9 mouse cellular contexts compared by ENCODE assay signal in genomic region chr4:82691126-82692008, GRCm38 (mm10). TPM values are rescaled to one million over a fixed set of nuclear protein-coding genes. Genes with fewer than 3 reads are reported as not detected.
DNase-seq lines count a peak whose midpoint lies in the region; ATAC-seq lines count a peak whose summit lies in the region.
"Had no signal": no experiment of that assay in that cellular context is flagged by ENCODE, and none has a peak within 500 bp of the region (broad histone marks: within the 10 kb centered on the region; RNA-seq: fewer than 3 reads in every experiment).

No protein-coding gene starts in this region.

- H3K4me1 ChIP-seq in midbrain, embryonic 12.5 days = peaks cover 25% of the 10 kb centered on the region
- H3K4me1 ChIP-seq in midbrain, embryonic 10.5 days = peaks cover 13% of the 10 kb centered on the region
- H3K4me1 ChIP-seq in forebrain, embryonic 16.5 days (replicated peaks; ENCODE audit: control insufficient read depth, insufficient read depth, low read length) = peaks cover 30% of the 10 kb centered on the region
- H3K4me1 ChIP-seq in midbrain, embryonic 16.5 days (ENCODE audit: control insufficient read depth, insufficient read depth, low read length) = peaks cover 6% of the 10 kb centered on the region; the same call in 1 of the 2 replicates
- H3K4me1 ChIP-seq in liver, embryonic 11.5 days (replicated peaks; ENCODE audit: control insufficient read depth, insufficient read depth, low read length) = no peaks in the 10 kb centered on the region

- no peaks in the 10 kb centered on the region for H3K27me3 ChIP-seq in midbrain, embryonic 12.5 days
- H3K27me3 ChIP-seq in midbrain, embryonic 10.5 days (ENCODE audit: low read depth, poor library complexity, severe bottlenecking) = no peaks in the 10 kb centered on the region
- H3K27me3 ChIP-seq in forebrain, embryonic 16.5 days (replicated peaks; ENCODE audit: control insufficient read depth, insufficient read depth, low read length) = no peaks in the 10 kb centered on the region
- H3K27me3 ChIP-seq in midbrain, embryonic 16.5 days (ENCODE audit: control insufficient read depth, insufficient read depth, low read depth, low read length) = no peaks in the 10 kb centered on the region
- H3K27me3 ChIP-seq in liver, embryonic 11.5 days (replicated peaks; ENCODE audit: control insufficient read depth, insufficient read depth, low read length) = no peaks in the 10 kb centered on the region
- H3K27me3 ChIP-seq: stomach, embryonic 15.5 days had no signal

- ATAC-seq in midbrain, embryonic 12.5 days (ENCODE audit: low FRiP score, low read depth) = peak; percentile 57
- peak; percentile 74 for ATAC-seq in forebrain, embryonic 16.5 days
- peak; percentile 49; the same call in 1 of the 2 replicates for ATAC-seq in midbrain, embryonic 16.5 days
- no peak for ATAC-seq in granulocyte monocyte progenitor cell, adult 5-6 weeks (replicated peaks; ENCODE audit: poor library complexity, severe bottlenecking)
- no peak for ATAC-seq in liver, embryonic 11.5 days (replicated peaks; ENCODE audit: low FRiP score)

- peak overlapping the region; percentile 64 for H3K27ac ChIP-seq in midbrain, embryonic 12.5 days (replicated peaks)
- H3K27ac ChIP-seq in midbrain, embryonic 10.5 days (replicated peaks) = no peak overlapping the region; the same call in 1 of the 2 replicates
- peak overlapping the region; percentile 89 for H3K27ac ChIP-seq in forebrain, embryonic 16.5 days (ENCODE audit: low read length)
- H3K27ac ChIP-seq in midbrain, embryonic 16.5 days (ENCODE audit: low read length) = peak overlapping the region; percentile 62
- H3K27ac ChIP-seq in liver, embryonic 11.5 days (ENCODE audit: low read depth, low read length) = no peak overlapping the region
- H3K27ac ChIP-seq: stomach, embryonic 15.5 days had no signal

- no peak overlapping the region for H3K4me3 ChIP-seq in midbrain, embryonic 12.5 days
- no peak overlapping the region for H3K4me3 ChIP-seq in midbrain, embryonic 10.5 days
- no peak overlapping the region for H3K4me3 ChIP-seq in forebrain, embryonic 16.5 days (replicated peaks; ENCODE audit: low read length)
- no peak overlapping the region for H3K4me3 ChIP-seq in midbrain, embryonic 16.5 days (ENCODE audit: low read depth, low read length)
- no peak overlapping the region for H3K4me3 ChIP-seq in liver, embryonic 11.5 days (ENCODE audit: low read depth, low read length)
- H3K4me3 ChIP-seq: stomach, embryonic 15.5 days had no signal

- WGBS in midbrain, embryonic 12.5 days = 54% methylated on average over 4 of the region's 4 CpGs
- WGBS in midbrain, embryonic 10.5 days = 55% methylated on average over 4 of the region's 4 CpGs
- WGBS in forebrain, embryonic 16.5 days = 11% methylated on average over 4 of the region's 4 CpGs
- 30% methylated on average over 4 of the region's 4 CpGs for WGBS in midbrain, embryonic 16.5 days
- 42% methylated on average over 4 of the region's 4 CpGs for WGBS in liver, embryonic 11.5 days

- H3K4me2 ChIP-seq in midbrain, embryonic 12.5 days (replicated peaks) = no peak overlapping the region
- H3K4me2 ChIP-seq in forebrain, embryonic 16.5 days (ENCODE audit: low read length) = 0 out of 2 replicates have a peak overlapping the region, but pooled peaks have one; percentile 9
- H3K4me2 ChIP-seq in midbrain, embryonic 16.5 days (ENCODE audit: low read length) = no peak overlapping the region
- H3K4me2 ChIP-seq in liver, embryonic 11.5 days = no peak overlapping the region
- H3K4me2 ChIP-seq: stomach, embryonic 15.5 days had no signal

- DNase-seq in midbrain, embryonic 10.5 days (ENCODE audit: low spot score) = no peak
- peak; percentile 28 for DNase-seq in kidney, postnatal 14 days
- DNase-seq in ovary, postnatal 10 days (ENCODE audit: low spot score) = no peak
- no peak for DNase-seq in liver, embryonic 11.5 days (ENCODE audit: low spot score)

- no peaks in the 10 kb centered on the region for H3K9me3 ChIP-seq in midbrain, embryonic 12.5 days
- H3K9me3 ChIP-seq in midbrain, embryonic 10.5 days (replicated peaks) = no peaks in the 10 kb centered on the region
- no peaks in the 10 kb centered on the region for H3K9me3 ChIP-seq in forebrain, embryonic 16.5 days (ENCODE audit: control insufficient read depth, low read length)
- H3K9me3 ChIP-seq in midbrain, embryonic 16.5 days (replicated peaks; ENCODE audit: control insufficient read depth, low read length, poor library complexity, severe bottlenecking) = no peaks in the 10 kb centered on the region
- H3K9me3 ChIP-seq in liver, embryonic 11.5 days (ENCODE audit: control insufficient read depth, low read length) = no peaks in the 10 kb centered on the region
- H3K9me3 ChIP-seq: stomach, embryonic 15.5 days had no signal

- no peak overlapping the region for H3K9ac ChIP-seq in midbrain, embryonic 12.5 days (replicated peaks)
- H3K9ac ChIP-seq in forebrain, embryonic 16.5 days (replicated peaks; ENCODE audit: low read depth, low read length) = no peak overlapping the region
- no peak overlapping the region for H3K9ac ChIP-seq in midbrain, embryonic 16.5 days (ENCODE audit: low read depth, low read length)
- no peak overlapping the region for H3K9ac ChIP-seq in liver, embryonic 11.5 days (ENCODE audit: low read depth, low read length)
- H3K9ac ChIP-seq: stomach, embryonic 15.5 days had no signal

- H3K36me3 ChIP-seq in midbrain, embryonic 12.5 days = no peaks in the 10 kb centered on the region
- no peaks in the 10 kb centered on the region for H3K36me3 ChIP-seq in midbrain, embryonic 10.5 days
- no peaks in the 10 kb centered on the region for H3K36me3 ChIP-seq in forebrain, embryonic 16.5 days (ENCODE audit: control insufficient read depth, insufficient read depth)
- no peaks in the 10 kb centered on the region for H3K36me3 ChIP-seq in midbrain, embryonic 16.5 days (ENCODE audit: control insufficient read depth, insufficient read depth, low read length)
- no peaks in the 10 kb centered on the region for H3K36me3 ChIP-seq in liver, embryonic 11.5 days (ENCODE audit: control insufficient read depth, insufficient read depth, low read length)
- H3K36me3 ChIP-seq: stomach, embryonic 15.5 days had no signal

RNA-seq across cellular contexts. Expression of gene Nfib, which starts 14.2 kb away (rescaled TPM):
- 38.8 and 39.8 TPM in 2 replicates for polyA plus RNA-seq in midbrain, embryonic 12.5 days (2016; fragmentation: Nextera tagmentation; extraction: Ambion mirVana)
- 9.8 and 17.4 TPM in 2 replicates for polyA plus RNA-seq in midbrain, embryonic 10.5 days (2016; fragmentation: Nextera tagmentation; extraction: Ambion mirVana)
- 263 and 276 TPM in 2 replicates for polyA plus RNA-seq in forebrain, embryonic 16.5 days (2015; fragmentation: Nextera tagmentation; extraction: Ambion mirVana)
- 47.2 and 51.4 TPM in 2 replicates for polyA plus RNA-seq in midbrain, embryonic 16.5 days (2015; fragmentation: Nextera tagmentation; extraction: Ambion mirVana)
- not detected in 2 replicates for total RNA-seq in granulocyte monocyte progenitor cell, adult 5-6 weeks (2014; fragmentation: Nextera tagmentation)
- not detected in 2 replicates for total RNA-seq in granulocyte monocyte progenitor cell, adult 5-6 weeks (2017)
- 20.5 and 26.9 TPM in 2 replicates for polyA plus RNA-seq in liver, embryonic 11.5 days (2014; fragmentation: Nextera tagmentation; extraction: Ambion mirVana)

Comparison
In these comparisons a context has a peak if more than half of its experiments do, and no peak if none do; other contexts are left out.
1. H3K27ac ChIP-seq: peak in midbrain, embryonic 12.5 days (single experiment), forebrain, embryonic 16.5 days (single experiment) and midbrain, embryonic 16.5 days (single experiment); none in midbrain, embryonic 10.5 days (single experiment) and liver, embryonic 11.5 days (single experiment).
2. ATAC-seq: peak in midbrain, embryonic 12.5 days (single experiment), forebrain, embryonic 16.5 days (single experiment) and midbrain, embryonic 16.5 days (single experiment); none in granulocyte monocyte progenitor cell, adult 5-6 weeks (single experiment) and liver, embryonic 11.5 days (single experiment).